Mouse (Mus musculus) forebrain, embryonic 11.5 days (tissue): Measurements from ENCODE around the gene Jade1. TPM values are rescaled to one million over a fixed set of nuclear protein-coding genes. Genes with fewer than 3 reads are reported as not detected.

Experiments used
- polyA plus RNA-seq: library from polyadenylated mRNA; unstranded; fragments of >200 nt; fragmentation: Nextera tagmentation; extraction: Ambion mirVana; gene quantifications from 2 replicates; pipeline ENCODE4 v1.2.1, GENCODE M21; 2014

Gene Jade1
- polyA plus RNA-seq, 1 experiment from 2014 or later, result 22.4 TPM

Other genes starting within 250 kb of the Jade1 start
- gene Sclt1, start 186.8 kb downstream of the Jade1 start, polyA plus RNA-seq, result 27.6 and 33.0 TPM in 2 replicates
- gene D3Ertd751e, start 186.9 kb downstream of the Jade1 start, polyA plus RNA-seq, result 17.7 and 20.7 TPM in 2 replicates